Mouse (Mus musculus): ENCODE measurements around the gene Psmc6.

Psmc6 gene

DNA sequence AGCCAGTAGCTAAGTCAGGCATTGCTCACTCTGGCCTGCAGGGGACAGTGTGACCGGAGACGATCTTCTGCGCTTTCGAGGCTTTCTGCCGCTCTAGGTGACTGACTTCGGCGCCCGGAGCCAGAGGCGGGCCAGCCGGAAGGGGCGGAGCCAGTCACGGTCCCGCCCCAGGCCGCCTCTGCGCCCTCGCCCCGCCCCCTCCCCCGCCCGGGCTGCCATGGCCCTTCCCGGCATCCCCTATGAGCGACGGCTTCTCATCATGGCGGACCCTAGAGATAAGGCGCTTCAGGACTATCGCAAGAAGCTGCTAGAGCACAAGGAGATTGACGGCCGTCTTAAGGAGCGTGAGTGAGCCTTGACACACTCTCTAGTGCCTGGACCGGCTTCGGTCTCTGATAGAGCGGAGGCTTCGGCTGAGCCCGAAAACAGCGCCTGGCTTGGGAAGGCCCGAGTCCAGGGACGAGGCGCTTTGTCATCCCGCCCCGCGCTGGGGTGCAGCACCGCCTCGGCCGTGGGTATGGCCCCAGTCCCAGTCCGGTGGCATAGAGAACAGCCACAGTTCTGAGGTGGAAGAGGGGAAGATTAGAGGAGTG lies at the start of gene Psmc6:
Gene Psmc6 (plus strand): TSS at position 200 of the 593 bp plus-strand sequence.
- DNase-seq (ENCODE audit: inconsistent age in 2 of 2, low spot score in 1 of 2), result peak; percentile 93 to 97

DNA sequence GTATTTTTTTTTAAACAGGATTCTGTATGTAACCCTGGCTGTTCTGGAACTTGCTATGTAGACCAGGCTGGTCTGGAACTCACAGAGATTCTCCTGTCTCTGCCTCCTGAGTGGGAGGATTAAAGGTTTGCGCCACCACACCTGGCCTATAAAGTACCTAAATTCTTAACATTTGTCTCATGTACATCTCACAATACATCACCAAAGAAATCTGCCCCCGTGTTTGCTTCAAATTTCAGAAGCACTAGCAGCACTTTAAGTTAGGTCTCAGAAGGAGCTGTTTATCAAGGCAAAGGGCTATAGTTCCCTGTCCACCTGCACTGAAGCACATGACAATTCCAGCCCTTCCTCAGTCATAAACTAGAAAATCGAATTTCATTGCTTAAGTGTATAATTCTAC lies 47.5 kb upstream of the Psmc6 start:
- no peak for DNase-seq (ENCODE audit: inconsistent age in 2 of 2, low spot score in 1 of 2)

DNA sequence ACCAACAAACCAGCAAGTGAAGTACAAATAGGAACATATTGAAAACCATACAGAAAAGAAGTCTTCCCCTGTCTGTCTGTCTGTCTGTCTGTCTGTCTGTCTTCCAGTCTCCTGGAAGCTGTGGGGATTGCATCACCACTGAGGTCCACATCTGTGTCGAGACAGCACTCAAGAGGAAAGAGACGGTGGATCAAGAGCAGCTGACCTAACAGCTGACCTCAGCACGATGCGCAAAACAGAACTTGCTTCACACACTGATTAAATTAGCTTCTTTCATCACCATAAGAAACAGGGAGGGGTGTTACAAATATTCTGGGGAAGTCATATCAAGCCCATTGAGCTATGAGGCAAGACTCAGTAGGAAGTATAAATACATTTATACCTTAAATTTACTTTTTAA lies 38.0 kb upstream of the Psmc6 start:
- DNase-seq (ENCODE audit: inconsistent age in 2 of 2, low spot score in 1 of 2), result no peak

DNA sequence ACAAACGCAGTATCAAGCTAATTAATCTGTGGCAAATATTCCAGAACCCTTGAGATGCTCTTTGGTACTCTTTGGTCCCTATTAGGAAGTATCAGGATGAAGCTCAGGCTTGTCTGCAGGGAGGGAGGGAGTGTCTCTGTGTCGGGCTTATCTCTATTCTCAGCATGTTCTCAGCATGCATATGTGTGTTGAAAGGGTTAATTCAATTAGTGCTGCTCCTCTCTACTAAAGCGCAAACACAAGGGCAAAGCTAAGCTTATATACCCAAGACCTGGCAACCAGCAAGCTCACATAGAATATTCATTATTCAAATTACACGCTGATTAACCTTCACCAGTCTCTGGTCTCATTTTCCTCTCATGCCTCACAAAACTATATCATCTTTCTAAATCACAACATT lies 25.6 kb upstream of the Psmc6 start:
- no peak for DNase-seq (ENCODE audit: inconsistent age in 2 of 2, low spot score in 1 of 2)

DNA sequence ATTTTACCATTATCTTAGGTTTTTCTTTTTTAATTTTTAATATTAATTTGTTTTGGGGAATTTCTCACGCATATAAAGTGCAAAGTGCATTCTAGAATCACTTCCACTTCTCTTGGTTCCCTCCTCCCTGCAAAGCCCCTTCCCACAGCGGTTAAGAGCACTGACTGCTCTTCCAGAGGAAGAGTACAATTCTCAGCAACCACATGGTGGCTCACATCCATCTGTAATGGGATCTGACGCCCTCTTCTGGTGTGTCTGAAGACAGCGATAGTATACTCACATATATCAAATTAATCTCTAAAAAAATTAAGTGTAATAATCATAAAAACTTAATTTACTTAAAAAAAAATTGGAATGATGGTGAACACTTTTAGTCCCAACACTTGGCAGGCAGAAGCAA lies 25.2 kb upstream of the Psmc6 start:
- DNase-seq (ENCODE audit: inconsistent age in 2 of 2, low spot score in 1 of 2), result no peak

DNA sequence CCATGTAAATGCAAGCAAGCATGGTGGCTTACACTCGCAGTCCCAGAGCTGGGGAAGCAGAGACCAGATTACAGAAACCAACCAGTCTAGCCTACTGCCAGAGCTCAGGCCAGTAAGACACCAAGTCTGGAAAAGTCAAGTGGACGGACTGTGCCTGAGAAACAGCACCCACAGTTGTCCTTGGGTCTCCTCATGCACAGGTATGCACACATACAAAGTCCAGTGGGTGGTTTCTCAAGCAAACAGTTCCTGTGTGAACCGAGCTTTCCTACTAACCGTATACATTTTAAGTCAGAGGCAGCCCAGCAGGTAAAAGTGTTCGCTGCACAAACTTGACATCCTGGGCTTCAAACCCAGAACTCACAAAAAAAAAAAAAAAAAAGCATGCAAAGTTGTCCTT lies 23.7 kb upstream of the Psmc6 start:
- peak in 1 of 2 experiments; percentile 16 for DNase-seq (ENCODE audit: inconsistent age in 2 of 2, low spot score in 1 of 2)

DNA sequence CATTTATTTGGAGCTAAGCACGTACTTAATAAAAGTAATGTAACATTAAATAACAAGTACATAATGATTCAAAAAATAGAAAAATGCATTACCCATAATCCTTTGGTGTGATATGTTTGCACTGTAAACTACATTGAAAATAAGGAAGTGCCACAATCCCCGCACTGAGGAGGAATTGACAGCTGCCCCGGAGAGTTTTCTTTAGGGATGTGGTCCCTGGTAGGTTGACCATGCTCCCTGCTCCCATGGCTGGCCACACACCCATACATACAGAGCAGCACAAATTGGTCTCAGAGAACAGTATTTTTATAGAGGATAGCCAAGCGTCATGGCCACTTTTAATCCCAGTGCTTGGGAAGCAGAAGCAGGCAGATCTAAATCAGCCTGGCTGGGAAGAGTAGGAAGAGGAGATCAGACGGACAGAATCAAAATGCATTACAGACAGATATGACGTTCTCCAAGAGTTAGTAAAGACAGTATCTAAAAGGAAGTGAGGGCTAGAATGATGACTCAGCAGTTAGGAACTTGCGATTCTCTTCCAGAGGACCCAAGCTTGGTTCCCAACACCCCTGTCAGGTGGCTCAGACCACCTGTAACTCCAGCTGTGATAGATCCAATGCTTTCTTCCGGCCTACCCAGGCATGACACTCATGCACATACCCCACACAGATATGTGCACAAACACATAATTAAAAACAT lies 21.8 kb upstream of the Psmc6 start:
- peak in 1 of 2 experiments; percentile 20 for DNase-seq (ENCODE audit: inconsistent age in 2 of 2, low spot score in 1 of 2)

DNA sequence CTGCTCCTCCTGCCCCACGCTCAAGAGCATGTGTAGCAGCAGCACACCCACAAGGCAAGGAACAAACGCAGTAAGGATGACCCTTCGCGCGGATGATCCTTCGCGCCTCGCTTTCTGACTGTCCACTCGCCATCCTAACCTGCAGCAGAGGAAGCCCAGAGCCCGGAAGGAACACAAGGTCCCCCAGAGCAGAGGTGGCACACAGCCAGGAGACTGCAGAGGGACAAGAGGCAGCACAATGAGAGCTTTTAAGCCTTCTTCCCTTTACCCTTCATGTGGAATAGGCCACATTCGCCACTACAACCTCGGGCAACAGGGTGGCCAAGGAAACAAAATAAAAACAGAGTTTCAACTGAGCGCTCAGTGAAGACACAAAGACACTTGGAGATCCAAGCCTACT lies 19.9 kb upstream of the Psmc6 start:
- peak; percentile 54 to 71 for DNase-seq (ENCODE audit: inconsistent age in 2 of 2, low spot score in 1 of 2)

DNA sequence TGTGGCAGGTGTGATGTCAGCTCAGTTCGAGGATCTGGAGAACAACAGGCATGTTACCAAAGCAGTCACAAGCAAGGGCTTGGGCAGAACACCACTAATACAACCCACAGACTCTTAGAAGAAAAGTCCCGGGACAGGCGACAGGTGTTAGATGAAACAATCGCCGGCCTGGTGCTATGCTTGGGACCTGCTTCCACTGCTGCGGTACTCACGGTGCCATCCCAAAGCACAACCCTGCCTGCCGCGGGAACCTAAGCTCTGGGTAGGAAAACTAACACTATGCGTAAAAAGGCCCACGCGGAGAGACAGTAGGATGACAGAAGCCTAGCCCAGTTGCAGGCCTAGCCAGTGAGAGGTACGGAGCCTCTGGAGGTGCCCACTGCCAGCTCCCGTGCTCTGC lies 19.5 kb upstream of the Psmc6 start:
- peak in 1 of 2 experiments; percentile 14 for DNase-seq (ENCODE audit: inconsistent age in 2 of 2, low spot score in 1 of 2)

DNA sequence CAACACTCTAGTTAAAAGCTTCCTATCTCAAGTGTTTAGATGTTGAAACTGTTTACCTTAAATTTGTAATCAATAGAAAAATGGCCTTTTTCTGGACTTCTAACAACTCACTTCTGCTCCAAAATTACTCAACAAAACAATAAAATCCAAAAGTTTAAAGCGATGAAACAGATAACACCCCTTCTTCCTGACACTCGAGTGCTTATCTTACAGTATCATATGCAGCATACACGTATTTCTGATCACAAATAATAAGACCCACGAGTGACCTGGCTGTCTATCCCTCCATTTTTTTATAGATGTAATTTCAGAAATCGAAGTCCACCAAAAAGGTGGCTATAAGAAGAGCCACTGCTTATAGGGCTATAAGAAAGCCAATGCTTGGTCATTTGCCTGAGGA lies 12.7 kb upstream of the Psmc6 start:
- no peak for DNase-seq (ENCODE audit: inconsistent age in 2 of 2, low spot score in 1 of 2)

DNA sequence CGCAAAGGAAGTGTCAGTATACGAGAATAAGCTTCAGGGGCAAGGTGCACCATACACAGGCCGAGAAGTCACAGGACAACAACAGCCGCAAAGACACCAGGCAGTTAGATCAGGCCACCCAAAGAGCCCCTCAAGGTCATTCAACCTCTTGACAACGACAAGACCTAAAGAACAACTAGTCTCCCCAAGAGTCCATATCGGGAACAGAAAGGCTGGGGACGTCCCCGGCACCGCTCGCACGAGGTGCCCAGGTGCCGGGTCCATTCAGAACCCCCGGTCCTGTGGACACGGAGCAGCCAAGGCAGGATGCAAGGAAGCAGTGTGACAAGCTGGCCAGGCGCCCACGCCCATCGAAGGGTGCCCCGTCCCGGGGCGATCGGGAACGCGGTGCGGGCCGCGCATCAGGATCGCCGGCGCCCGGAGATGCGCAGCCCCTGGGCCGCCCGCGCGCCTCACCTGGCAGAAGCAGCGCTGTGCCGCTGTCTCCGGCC lies 11.6 kb upstream of the Psmc6 start:
- no peak for DNase-seq (ENCODE audit: inconsistent age in 2 of 2, low spot score in 1 of 2)

DNA sequence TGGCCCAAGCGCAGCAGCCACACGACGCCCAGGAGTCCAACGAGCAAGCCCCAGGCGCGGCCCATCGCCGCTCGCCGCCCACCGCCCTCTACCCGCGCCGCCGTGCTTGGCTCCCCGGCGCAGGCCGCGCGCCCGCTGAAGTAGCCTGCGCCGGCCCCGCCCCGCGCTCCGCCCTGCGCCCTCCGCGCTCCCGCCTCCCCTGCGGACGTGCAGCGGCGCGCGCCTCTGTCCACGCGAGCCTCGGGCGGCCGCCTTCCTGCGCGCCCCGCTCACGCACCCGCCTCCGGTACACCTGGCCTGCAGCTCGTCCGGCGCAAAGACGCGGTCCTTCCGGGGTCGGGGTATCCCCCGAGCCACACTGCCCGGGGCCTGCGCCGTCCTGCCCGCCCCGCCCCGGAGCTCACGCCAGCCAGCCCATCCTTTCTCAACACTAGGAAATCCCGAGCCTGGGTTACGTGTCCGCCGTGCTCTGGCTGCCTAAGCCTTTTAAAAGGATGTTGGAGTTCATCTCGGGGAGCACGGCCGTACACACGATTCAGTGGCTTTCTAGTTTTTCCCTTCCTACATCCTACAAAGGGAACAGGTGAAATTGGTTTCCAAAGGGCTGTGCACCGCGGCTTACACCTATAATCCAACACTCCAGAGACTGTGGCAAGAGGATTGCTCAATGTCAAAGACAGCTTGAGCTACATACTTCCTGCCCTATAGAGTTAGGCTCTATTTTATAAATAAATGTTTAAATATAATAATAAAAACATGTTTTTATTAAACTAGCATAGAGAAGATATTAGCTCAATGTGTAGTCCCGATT lies 11.0 kb upstream of the Psmc6 start, which contains the start of gene Ero1l:
Gene Ero1l (minus strand): TSS at position 346 of the 811 bp plus-strand sequence.
- DNase-seq (ENCODE audit: inconsistent age in 2 of 2, low spot score in 1 of 2), result peak; percentile 90 to 96

DNA sequence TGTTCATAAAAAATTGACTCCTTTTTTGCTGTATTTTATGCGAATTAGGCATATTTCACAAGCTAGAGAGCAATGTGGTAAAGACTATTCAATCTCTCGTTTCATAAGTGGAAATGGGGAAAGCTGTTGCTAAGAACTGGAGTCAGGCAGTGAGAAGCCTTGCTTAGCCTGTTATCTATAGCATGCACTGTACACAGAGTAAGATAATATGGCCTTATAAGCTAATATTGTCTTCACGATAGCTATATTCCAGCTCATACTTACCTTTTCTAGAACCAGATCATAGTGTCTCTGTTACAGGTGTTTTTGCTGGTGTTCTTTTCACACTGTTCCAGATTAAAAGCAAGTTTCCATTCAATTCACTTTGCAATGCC lies 10.4 kb upstream of the Psmc6 start:
- DNase-seq (ENCODE audit: inconsistent age in 2 of 2, low spot score in 1 of 2), result no peak

DNA sequence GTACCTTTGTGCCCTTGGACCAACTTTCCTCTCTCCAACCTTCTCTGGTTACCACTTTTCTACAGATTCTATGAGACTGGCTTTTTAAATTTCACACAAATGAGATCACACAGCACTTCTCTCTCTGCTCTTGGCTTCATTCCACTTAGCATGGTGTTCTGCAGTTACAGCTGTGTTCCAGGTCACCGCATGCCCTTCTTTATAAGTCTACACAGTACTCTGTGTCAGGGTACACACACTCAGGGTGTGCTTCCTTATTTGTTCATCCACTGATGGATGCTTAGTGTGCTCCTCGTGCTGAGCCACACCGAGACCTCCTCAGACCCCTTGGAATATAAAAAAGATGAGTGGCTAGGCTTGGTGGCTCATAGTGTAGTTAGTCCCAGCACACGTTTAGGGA lies 9.5 kb upstream of the Psmc6 start:
- no peak for DNase-seq (ENCODE audit: inconsistent age in 2 of 2, low spot score in 1 of 2)

DNA sequence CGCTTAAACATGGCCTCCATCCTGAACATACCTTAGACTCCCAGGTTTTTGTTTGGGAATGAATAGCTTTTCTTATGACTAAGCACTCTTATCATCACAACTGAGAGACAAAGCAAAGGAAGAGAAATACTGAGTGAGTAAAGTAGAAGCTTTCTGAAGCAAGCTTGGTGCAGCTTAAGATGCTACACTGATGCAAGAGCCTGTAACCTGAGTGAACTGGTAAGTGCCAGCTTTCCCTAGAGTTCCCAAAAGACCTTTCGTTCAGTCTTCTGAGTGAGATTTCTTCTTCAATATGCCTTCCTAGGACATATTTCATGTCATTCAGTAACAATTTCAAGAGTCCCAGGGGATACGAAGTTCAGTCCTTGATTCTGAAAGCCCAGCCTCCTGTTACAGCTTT lies 8.5 kb upstream of the Psmc6 start:
- no peak for DNase-seq (ENCODE audit: inconsistent age in 2 of 2, low spot score in 1 of 2)

DNA sequence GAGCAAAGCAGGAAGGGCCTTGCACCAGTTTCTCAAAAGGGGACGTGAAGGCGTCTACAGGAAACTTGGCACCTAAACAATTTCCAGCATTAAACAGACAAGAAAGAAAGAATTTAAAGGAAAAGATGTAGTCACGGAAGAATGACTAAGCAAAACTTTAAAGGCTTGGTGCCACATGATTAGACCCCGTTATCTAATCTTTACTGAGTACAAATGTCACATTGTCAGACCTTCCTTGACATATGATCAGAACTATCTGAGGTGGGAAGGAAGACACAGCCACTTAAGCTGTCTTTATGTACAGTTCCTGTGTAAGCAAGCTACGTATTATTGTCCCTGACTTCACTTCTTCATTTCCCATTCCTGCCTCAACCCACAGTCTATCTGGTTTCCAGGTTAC lies 8.0 kb upstream of the Psmc6 start:
- peak in 1 of 2 experiments; percentile 42 for DNase-seq (ENCODE audit: inconsistent age in 2 of 2, low spot score in 1 of 2)

DNA sequence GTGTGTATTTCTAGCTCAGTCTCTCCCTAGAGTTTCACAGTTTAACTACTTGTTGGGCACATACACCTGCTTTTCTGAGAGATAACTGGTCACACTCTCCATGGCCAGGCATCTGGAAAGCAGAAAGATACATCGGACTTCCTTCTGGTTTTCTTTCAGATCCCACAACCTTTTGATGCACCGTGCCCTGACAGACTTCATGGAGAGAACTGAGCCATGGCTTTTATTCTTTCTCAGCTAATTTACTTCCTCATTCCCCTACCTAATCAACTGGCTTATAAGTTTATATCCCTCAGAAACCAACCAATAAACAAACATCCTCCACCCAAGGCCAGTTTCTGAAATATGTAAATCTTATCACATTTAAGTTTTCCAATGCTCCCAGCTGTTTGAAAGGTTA lies 7.1 kb upstream of the Psmc6 start:
- DNase-seq (ENCODE audit: inconsistent age in 2 of 2, low spot score in 1 of 2), result no peak

DNA sequence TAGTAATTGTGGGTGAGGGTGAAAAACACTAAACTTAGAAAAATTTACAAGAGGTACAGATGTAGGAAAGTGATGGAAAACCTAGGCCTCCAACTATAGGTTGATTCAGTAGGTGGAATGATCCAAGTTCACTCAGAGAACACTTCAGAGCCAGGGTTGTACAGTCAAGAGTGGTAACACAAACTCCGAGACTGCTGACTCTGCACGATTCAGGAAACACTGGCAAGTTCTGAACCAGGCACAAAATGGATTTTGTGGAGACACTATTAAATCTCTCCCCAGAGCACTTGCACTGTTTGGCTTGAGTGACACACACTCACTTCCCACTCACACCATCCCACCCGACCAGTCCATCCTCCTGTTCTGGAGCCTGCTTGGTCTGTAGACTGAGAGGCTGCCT lies 6.3 kb upstream of the Psmc6 start:
- no peak for DNase-seq (ENCODE audit: inconsistent age in 2 of 2, low spot score in 1 of 2)

DNA sequence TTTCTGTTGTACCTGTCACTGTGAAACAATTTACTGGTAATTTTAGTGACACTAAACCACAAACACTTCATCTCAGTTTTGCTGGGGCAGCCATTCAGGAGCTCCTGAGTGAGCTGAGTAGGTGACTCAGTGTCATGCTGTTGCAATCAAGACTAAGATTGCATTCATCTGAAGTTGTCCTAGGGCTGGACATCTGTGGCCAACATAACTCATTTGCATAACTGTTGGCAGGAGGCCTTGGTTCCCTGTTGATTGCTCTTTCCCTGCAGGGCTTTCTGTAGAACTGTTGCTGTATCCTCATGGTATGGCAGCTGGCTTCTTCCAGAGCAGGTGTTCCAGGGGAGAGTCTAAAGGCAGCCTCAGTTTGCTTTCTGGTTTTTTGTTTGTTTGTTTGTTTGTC lies 4.1 kb upstream of the Psmc6 start:
- DNase-seq (ENCODE audit: inconsistent age in 2 of 2, low spot score in 1 of 2), result peak; percentile 27 to 86

DNA sequence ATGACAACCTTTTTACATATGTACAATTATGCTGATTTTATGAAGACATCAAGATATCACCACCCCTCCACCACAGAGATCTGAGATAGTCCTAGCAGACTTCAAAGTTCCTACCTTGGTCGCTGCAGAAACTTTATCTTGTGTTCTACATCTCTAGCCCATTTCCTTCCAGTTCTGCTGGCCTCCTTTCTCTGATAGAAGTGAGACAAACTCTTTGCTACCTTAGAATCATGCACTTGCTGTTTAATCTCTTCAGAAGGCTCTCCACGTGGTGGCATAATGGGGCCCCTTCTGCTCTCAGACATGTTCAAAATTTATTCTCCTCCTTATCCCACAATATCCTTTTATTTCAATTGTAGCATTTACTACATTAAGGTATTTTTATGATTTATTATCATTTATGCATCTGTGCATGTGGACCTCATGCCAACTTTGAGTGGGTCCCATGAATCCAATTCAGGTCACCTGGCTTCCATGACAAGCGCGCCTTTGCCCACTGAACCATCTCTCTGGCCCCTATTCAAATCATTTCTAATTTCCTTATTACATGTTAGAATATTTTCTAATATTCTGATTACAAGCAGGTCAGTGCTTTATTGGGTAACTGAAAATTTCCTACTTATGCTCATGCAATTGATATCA lies 1.4 kb upstream of the Psmc6 start:
- DNase-seq (ENCODE audit: inconsistent age in 2 of 2, low spot score in 1 of 2), result no peak

DNA sequence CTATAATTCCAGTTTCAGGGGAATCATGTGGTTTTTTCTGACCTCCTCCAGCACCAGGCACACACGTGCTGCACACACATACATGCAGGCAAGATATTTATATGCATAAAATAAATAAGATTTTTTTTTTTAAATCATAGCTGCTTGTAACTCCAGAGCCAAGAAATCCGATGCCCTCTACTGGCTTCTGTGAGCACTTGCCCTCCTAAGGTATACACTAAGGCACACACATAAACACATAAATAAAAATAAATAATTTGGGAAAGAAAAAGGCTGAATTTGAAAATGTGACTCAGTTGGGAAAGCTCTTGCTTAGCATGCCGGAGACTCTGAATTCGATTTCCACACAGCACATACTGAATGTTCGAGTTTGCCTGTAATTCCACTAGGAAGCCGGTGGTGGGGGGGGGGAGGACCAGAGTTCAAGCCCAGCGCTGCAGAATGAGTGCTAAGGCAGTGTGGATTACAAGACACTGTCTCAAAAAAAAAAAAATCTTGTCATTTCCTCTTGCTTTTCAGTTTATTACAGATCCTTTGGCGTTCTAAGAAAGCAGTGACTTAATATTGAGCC lies 485 bp upstream of the Psmc6 start:
- no peak for DNase-seq (ENCODE audit: inconsistent age in 2 of 2, low spot score in 1 of 2)

All from adrenal gland, adult (tissue).